Mouse (Mus musculus) liver, embryonic 14.5 days (tissue): Measurements from ENCODE around the gene Akt3. TPM values are rescaled to one million over a fixed set of nuclear protein-coding genes. Genes with fewer than 3 reads are reported as not detected.

Experiments used
- ATAC-seq: fragments of 200-750 bp; cut with Nextera tagmentation; 2 replicates; pipeline ENCODE4 v1.8.0; 2017; ENCODE audit warnings: moderate number of reproducible peaks, mild to moderate bottlenecking, moderate library complexity; ENCODE audit not compliant: insufficient read depth
- DNase-seq, 3 experiments: peaks; one replicate each; pipeline ENCODE4 v3.0.0-alpha.2; 2012 to 2013; ENCODE audit warnings: low read depth in 3 of 3, low spot score in 3 of 3
- H3K27ac ChIP-seq: fragments of 300-500 bp; sonication (generic); 2 replicates; pipeline ENCODE4 v1.5.1; 2014; ENCODE audit warnings: moderate library complexity, mild to moderate bottlenecking, control low read depth, inconsistent platforms
- H3K27me3 ChIP-seq: fragments of 300-500 bp; sonication (generic); 2 replicates; pipeline ENCODE4 v1.6.1; 2014; ENCODE audit warnings: mild to moderate bottlenecking, low read length, moderate library complexity; ENCODE audit not compliant: control insufficient read depth, insufficient read depth
- H3K36me3 ChIP-seq: fragments of 300-500 bp; sonication (generic); replicated peaks from 2 replicates; pipeline ENCODE4 v1.6.1; 2014; ENCODE audit warnings: low read depth; ENCODE audit not compliant: control insufficient read depth, insufficient read depth
- H3K4me1 ChIP-seq, 2 experiments: fragments of 200-500 bp in 1 of 2; fragments of 300-500 bp in 1 of 2; sonication (generic) in 1 of 2; replicated peaks; 2 replicates each; pipeline ENCODE4 v1.6.1; 2012 to 2014; ENCODE audit warnings: antibody characterized with exemption in 1 of 2, inconsistent platforms in 1 of 2, low read length in 1 of 2; ENCODE audit not compliant: control insufficient read depth in 2 of 2, insufficient read depth in 2 of 2
- H3K4me2 ChIP-seq: fragments of 300-500 bp; sonication (generic); 2 replicates; pipeline ENCODE4 v1.6.1; 2014; ENCODE audit warnings: low read depth, mild to moderate bottlenecking, control low read depth, moderate library complexity
- H3K4me3 ChIP-seq, 2 experiments: fragments of 200-500 bp in 1 of 2; fragments of 300-500 bp in 1 of 2; sonication (generic) in 1 of 2; 2 replicates each; pipeline ENCODE4 v1.5.1; 2012 to 2014; ENCODE audit warnings: low read depth in 2 of 2, low read length in 2 of 2, mild to moderate bottlenecking in 2 of 2, control low read depth in 1 of 2, inconsistent platforms in 1 of 2, moderate library complexity in 1 of 2; ENCODE audit not compliant: insufficient read depth in 1 of 2
- H3K9ac ChIP-seq: fragments of 300-500 bp; sonication (generic); replicated peaks from 2 replicates; pipeline ENCODE4 v1.6.1; 2014; ENCODE audit warnings: mild to moderate bottlenecking, control low read depth, moderate library complexity
- H3K9me3 ChIP-seq: fragments of 300-500 bp; sonication (generic); 2 replicates; pipeline ENCODE4 v1.6.1; 2016; ENCODE audit warnings: low read length, mixed read lengths; ENCODE audit not compliant: control insufficient read depth
- CTCF ChIP-seq: IDR thresholded peaks from 2 replicates; pipeline ENCODE4 v1.5.1; 2016; ENCODE audit warnings: antibody characterized with exemption, low read depth, control low read depth
- EP300 ChIP-seq: IDR thresholded peaks from 2 replicates; pipeline ENCODE4 v1.6.1; 2016; ENCODE audit warnings: antibody characterized with exemption, low read depth
- WGBS: fragments of 180-500 bp; shearing (Covaris S2); extraction: QIAGEN DNeasy Blood & Tissue Kit; methylation state at CpG from one replicate; pipeline ENCODE4 v1.1.7; 2014; ENCODE audit not compliant: insufficient replicate concordance; 5-methylcytosine and 5-hydroxymethylcytosine counted together
- polyA plus RNA-seq, 2 experiments: library from polyadenylated mRNA; depleted of rRNA in 1 of 2; stranded (reverse) in 1 of 2; unstranded in 1 of 2; fragments of >200 nt; fragmentation: Nextera tagmentation in 1 of 2; extraction: Ambion mirVana in 1 of 2; gene quantifications; 2 replicates each; pipeline versions ENCODE4 v1.2.1 to v1.2.3; 2012 to 2014

The Akt3 gene
- polyA plus RNA-seq, 2 experiments: 0.56 to 1.1 TPM

DNA sequence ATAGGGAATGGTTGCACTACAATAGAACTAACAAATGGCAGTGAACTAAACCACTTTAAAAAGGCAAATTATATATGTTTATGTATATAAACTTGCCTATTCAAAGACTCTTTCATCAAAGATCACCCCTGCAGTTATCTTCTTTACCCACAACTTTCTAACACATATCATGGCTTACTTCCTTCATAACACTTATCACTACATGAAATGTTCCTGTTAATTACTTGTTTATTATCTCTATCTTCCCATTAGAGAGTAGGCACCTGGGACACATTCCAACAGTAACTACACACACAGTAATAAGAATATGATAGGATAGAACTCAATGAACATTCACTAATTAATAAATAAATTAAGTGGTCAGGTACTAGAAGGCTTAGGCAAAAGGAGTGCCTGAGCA lies 21.8 kb downstream of the Akt3 start:
- Histone ChIP-seq H3K27me3 (no peaks in the 10 kb centered on the region), H3K9me3 (no peaks in the 10 kb centered on the region), H3K4me2 (no peak overlapping the region), H3K4me1 (no peaks in the 10 kb centered on the region), H3K9ac (no peak overlapping the region), H3K4me3 (no peak overlapping the region), H3K36me3 (no peaks in the 10 kb centered on the region), H3K27ac (no peak overlapping the region)
- ATAC-seq (no peak), DNase-seq (no peak)
- no peak for TF ChIP-seq CTCF
- no peak for TF ChIP-seq EP300

DNA sequence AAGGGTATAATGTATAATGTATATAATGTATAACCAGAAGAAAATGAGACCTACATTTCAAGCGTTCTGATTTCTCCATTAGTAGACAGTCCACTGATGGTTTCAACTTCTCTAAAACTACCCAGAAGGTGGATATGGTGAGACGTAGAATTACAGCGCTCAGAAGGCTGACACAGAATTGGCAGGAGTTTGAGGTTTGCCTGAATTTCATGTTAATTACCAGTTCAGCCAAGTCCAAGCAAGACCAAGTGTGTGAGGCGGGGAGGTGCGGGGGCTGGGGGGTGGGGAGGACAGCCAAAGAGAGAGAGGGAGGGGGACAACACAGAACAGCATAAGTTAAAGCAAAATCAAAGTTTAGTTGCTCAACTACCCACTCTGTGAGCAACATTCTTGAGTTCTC lies 23.5 kb downstream of the Akt3 start:
- DNase-seq (no peak), ATAC-seq (no peak)
- TF ChIP-seq CTCF (no peak), EP300 (no peak)
- Histone ChIP-seq H3K9me3 (no peaks in the 10 kb centered on the region), H3K27me3 (no peaks in the 10 kb centered on the region), H3K36me3 (no peaks in the 10 kb centered on the region), H3K4me2 (no peak overlapping the region), H3K4me1 (no peaks in the 10 kb centered on the region), H3K4me3 (no peak overlapping the region), H3K9ac (no peak overlapping the region), H3K27ac (no peak overlapping the region)
- 71% methylated on average over 5 of the region's 5 CpGs for WGBS

DNA sequence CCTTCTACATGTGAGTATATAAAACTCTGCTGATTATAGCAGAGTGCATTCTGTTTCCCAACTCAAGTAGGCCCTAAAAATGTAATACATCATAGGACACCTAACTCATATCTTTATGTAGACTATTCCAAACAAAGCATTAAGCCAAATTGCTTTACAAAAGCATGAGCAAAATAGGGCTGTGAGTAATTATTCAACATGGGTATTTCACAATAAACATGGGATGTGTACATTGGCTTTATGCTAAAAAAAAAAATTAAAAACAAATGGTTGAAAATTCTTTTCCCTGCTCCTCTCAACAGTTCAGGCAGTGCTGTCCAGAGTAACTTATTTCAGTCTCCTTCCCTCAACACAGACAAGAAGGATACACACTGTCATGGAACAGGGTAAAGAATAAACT lies 26.9 kb downstream of the Akt3 start:
- Histone ChIP-seq H3K9ac (no peak overlapping the region), H3K4me2 (no peak overlapping the region), H3K27me3 (no peaks in the 10 kb centered on the region), H3K9me3 (no peaks in the 10 kb centered on the region), H3K36me3 (no peaks in the 10 kb centered on the region), H3K4me3 (no peak overlapping the region), H3K27ac (no peak overlapping the region), H3K4me1 (no peaks in the 10 kb centered on the region)
- TF ChIP-seq CTCF: no peak
- TF ChIP-seq EP300: no peak
- ATAC-seq (no peak), DNase-seq (no peak)

DNA sequence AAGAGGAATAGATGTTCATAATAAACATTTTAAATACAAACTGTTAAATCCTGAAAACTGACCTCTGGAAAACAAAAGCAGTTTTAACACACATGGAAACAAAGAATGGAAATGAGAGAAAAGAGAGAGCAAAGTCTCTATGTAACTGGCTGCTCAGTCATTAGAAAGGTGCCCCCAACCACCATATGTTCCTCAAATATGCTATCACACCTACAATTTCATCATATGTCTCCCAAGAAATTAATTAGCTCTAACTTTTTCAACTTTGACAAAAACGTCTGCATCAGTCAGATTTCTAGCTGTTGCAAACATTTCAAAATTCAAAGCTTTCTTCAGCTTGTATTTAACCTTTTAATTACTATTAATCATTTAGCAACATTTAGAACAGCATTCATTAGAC lies 59.0 kb downstream of the Akt3 start:
- Histone ChIP-seq H3K36me3 (no peaks in the 10 kb centered on the region), H3K27ac (no peak overlapping the region), H3K9me3 (no peaks in the 10 kb centered on the region), H3K4me2 (no peak overlapping the region), H3K9ac (no peak overlapping the region), H3K4me3 (no peak overlapping the region), H3K4me1 (no peaks in the 10 kb centered on the region), H3K27me3 (no peaks in the 10 kb centered on the region)
- ATAC-seq (no peak), DNase-seq (no peak)
- TF ChIP-seq CTCF: no peak
- WGBS: 33% methylated on average over 1 of the region's 1 CpGs

DNA sequence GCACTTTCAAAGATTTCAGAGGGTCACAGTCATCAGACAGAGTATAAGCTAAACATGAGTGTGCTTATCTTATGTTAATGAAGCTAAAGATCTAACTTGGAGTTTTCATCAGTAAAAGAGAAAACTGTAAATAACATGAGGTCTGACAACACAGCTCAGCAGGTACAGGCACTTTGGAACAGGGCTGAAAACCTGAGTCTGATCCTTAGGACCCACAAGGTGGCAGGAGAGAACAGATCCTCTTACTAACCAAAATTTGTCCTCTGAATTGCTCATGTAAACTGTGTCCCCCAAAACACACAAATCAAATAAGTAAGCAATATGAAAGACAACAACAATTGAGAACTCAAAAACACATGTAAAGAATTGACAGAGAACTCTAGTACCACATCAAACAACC lies 62.8 kb downstream of the Akt3 start:
- no peaks in the 10 kb centered on the region for H3K9me3 ChIP-seq
- no peak for ATAC-seq
- no peak overlapping the region for H3K4me2 ChIP-seq
- no peak overlapping the region for H3K27ac ChIP-seq
- TF ChIP-seq CTCF (no peak), EP300 (no peak)
- no peak overlapping the region for H3K9ac ChIP-seq
- no peaks in the 10 kb centered on the region for H3K27me3 ChIP-seq
- H3K4me1 ChIP-seq: no peaks in the 10 kb centered on the region
- no peak for DNase-seq
- H3K4me3 ChIP-seq: no peak overlapping the region
- H3K36me3 ChIP-seq: no peaks in the 10 kb centered on the region

GRCm38 (mm10) chr1:177194324-177194723 lies 63.7 kb downstream of the Akt3 start:
- Histone ChIP-seq H3K27ac (no peak overlapping the region), H3K9me3 (no peaks in the 10 kb centered on the region), H3K4me1 (no peaks in the 10 kb centered on the region), H3K36me3 (no peaks in the 10 kb centered on the region), H3K27me3 (no peaks in the 10 kb centered on the region), H3K4me2 (no peak overlapping the region), H3K4me3 (no peak overlapping the region), H3K9ac (no peak overlapping the region)
- TF ChIP-seq CTCF (no peak), EP300 (no peak)
- no peak for ATAC-seq
- DNase-seq: no peak
- WGBS: 18% methylated on average over 1 of the region's 1 CpGs
